Mouse (Mus musculus) forebrain, embryonic 12.5 days (tissue): Measurements from ENCODE around the gene Zbtb9. TPM values are rescaled to one million over a fixed set of nuclear protein-coding genes. Genes with fewer than 3 reads are reported as not detected.

Source experiments
- ATAC-seq: fragments of 200-750 bp; cut with Nextera tagmentation; 2 replicates; pipeline ENCODE4 v1.8.0; 2017; ENCODE audit warnings: moderate TSS enrichment; ENCODE audit not compliant: low FRiP score
- H3K27ac ChIP-seq: fragments of 300-500 bp; sonication (generic); 2 replicates; pipeline ENCODE4 v1.5.1; 2016; ENCODE audit warnings: mild to moderate bottlenecking
- H3K27me3 ChIP-seq: fragments of 300-500 bp; sonication (generic); 2 replicates; pipeline ENCODE4 v1.6.1; 2016; ENCODE audit warnings: mild to moderate bottlenecking
- H3K36me3 ChIP-seq: fragments of 300-500 bp; sonication (generic); replicated peaks from 2 replicates; pipeline ENCODE4 v1.6.1; 2016; ENCODE audit warnings: mild to moderate bottlenecking
- H3K4me1 ChIP-seq: fragments of 300-500 bp; sonication (generic); 2 replicates; pipeline ENCODE4 v1.6.1; 2016
- H3K4me2 ChIP-seq: fragments of 300-500 bp; sonication (generic); 2 replicates; pipeline ENCODE4 v1.6.1; 2016; ENCODE audit warnings: mild to moderate bottlenecking, moderate library complexity
- H3K4me3 ChIP-seq: fragments of 300-500 bp; sonication (generic); replicated peaks from 2 replicates; pipeline ENCODE4 v1.5.1; 2016; ENCODE audit warnings: mild to moderate bottlenecking
- H3K9ac ChIP-seq: fragments of 300-500 bp; sonication (generic); 2 replicates; pipeline ENCODE4 v1.6.1; 2016; ENCODE audit warnings: mild to moderate bottlenecking
- H3K9me3 ChIP-seq: fragments of 300-500 bp; sonication (generic); 2 replicates; pipeline ENCODE4 v1.6.1; 2016
- WGBS: fragments of 180-500 bp; shearing (Covaris S2); methylation state at CpG from one replicate; pipeline ENCODE4 v1.1.7; 2016; 5-methylcytosine and 5-hydroxymethylcytosine counted together
- polyA plus RNA-seq: library from polyadenylated mRNA; unstranded; fragments of >200 nt; fragmentation: Nextera tagmentation; extraction: Ambion mirVana; gene quantifications from 2 replicates; pipeline ENCODE4 v1.2.1, GENCODE M21; 2016

Zbtb9 gene
- polyA plus RNA-seq, 1 experiment from 2014 or later = 18.9 TPM

- ATAC-seq = no peak
- no peak overlapping the region for H3K27ac ChIP-seq
- H3K9me3 ChIP-seq = no peaks in the 10 kb centered on the region
- WGBS = 92% methylated on average over 4 of the region's 4 CpGs
- H3K36me3 ChIP-seq = peaks cover 19% of the 10 kb centered on the region
- H3K4me1 ChIP-seq = no peaks in the 10 kb centered on the region
- H3K27me3 ChIP-seq = no peaks in the 10 kb centered on the region
- no peak overlapping the region for H3K9ac ChIP-seq
- no peak overlapping the region for H3K4me2 ChIP-seq
- H3K4me3 ChIP-seq = no peak overlapping the region
Measured at GRCm38 (mm10) chr17:26983382-26983781, 10.4 kb downstream of the Zbtb9 start.

GRCm38 (mm10) chr17:26985503-26986179 is 12.7 kb downstream of the Zbtb9 start:
- no peaks in the 10 kb centered on the region for H3K9me3 ChIP-seq
- no peak overlapping the region for H3K4me3 ChIP-seq
- no peak overlapping the region for H3K27ac ChIP-seq
- H3K36me3 ChIP-seq = peaks cover 3% of the 10 kb centered on the region; the same call in 1 of the 2 replicates
- WGBS = 92% methylated on average over 10 of the region's 10 CpGs
- no peaks in the 10 kb centered on the region for H3K4me1 ChIP-seq
- H3K27me3 ChIP-seq = no peaks in the 10 kb centered on the region
- H3K4me2 ChIP-seq = no peak overlapping the region
- ATAC-seq = no peak
- no peak overlapping the region for H3K9ac ChIP-seq

GRCm38 (mm10) chr17:26990521-26990920 is 17.6 kb downstream of the Zbtb9 start:
- no peaks in the 10 kb centered on the region for H3K27me3 ChIP-seq
- no peak overlapping the region for H3K4me3 ChIP-seq
- H3K27ac ChIP-seq = no peak overlapping the region
- no peak for ATAC-seq
- no peaks in the 10 kb centered on the region for H3K36me3 ChIP-seq
- H3K4me1 ChIP-seq = no peaks in the 10 kb centered on the region
- no peaks in the 10 kb centered on the region for H3K9me3 ChIP-seq
- no peak overlapping the region for H3K4me2 ChIP-seq
- no peak overlapping the region for H3K9ac ChIP-seq

GRCm38 (mm10) chr17:26994410-26994809 is 21.4 kb downstream of the Zbtb9 start:
- no peak for ATAC-seq
- Histone ChIP-seq H3K9ac (no peak overlapping the region), H3K27me3 (no peaks in the 10 kb centered on the region), H3K4me1 (no peaks in the 10 kb centered on the region), H3K4me2 (no peak overlapping the region), H3K9me3 (no peaks in the 10 kb centered on the region), H3K4me3 (no peak overlapping the region), H3K36me3 (no peaks in the 10 kb centered on the region), H3K27ac (no peak overlapping the region)
- 87% methylated on average over 14 of the region's 14 CpGs for whole genome bisulfite sequencing

GRCm38 (mm10) chr17:26995006-26995405 is 22.0 kb downstream of the Zbtb9 start:
- no peaks in the 10 kb centered on the region for H3K9me3 ChIP-seq
- H3K4me2 ChIP-seq = no peak overlapping the region
- no peaks in the 10 kb centered on the region for H3K36me3 ChIP-seq
- H3K27ac ChIP-seq = no peak overlapping the region
- H3K27me3 ChIP-seq = no peaks in the 10 kb centered on the region
- no peak for ATAC-seq
- 88% methylated on average over 6 of the region's 6 CpGs for WGBS
- H3K4me1 ChIP-seq = no peaks in the 10 kb centered on the region
- H3K4me3 ChIP-seq = no peak overlapping the region
- no peak overlapping the region for H3K9ac ChIP-seq

GRCm38 (mm10) chr17:26995562-26995961 is 22.6 kb downstream of the Zbtb9 start:
- ATAC-seq = no peak
- Histone ChIP-seq H3K27ac (no peak overlapping the region), H3K9ac (no peak overlapping the region), H3K4me3 (no peak overlapping the region), H3K4me1 (no peaks in the 10 kb centered on the region), H3K9me3 (no peaks in the 10 kb centered on the region), H3K27me3 (no peaks in the 10 kb centered on the region), H3K4me2 (no peak overlapping the region), H3K36me3 (no peaks in the 10 kb centered on the region)
- 76% methylated on average over 8 of the region's 8 CpGs for WGBS

- WGBS = 84% methylated on average over 4 of the region's 4 CpGs
- ATAC-seq = no peak
Measured at GRCm38 (mm10) chr17:26997661-26998060, 24.7 kb downstream of the Zbtb9 start.

GRCm38 (mm10) chr17:26998283-26998682 is 25.3 kb downstream of the Zbtb9 start:
- Histone ChIP-seq H3K4me2 (no peak overlapping the region), H3K9me3 (no peaks in the 10 kb centered on the region), H3K36me3 (no peaks in the 10 kb centered on the region), H3K9ac (no peak overlapping the region), H3K27ac (no peak overlapping the region), H3K4me3 (no peak overlapping the region), H3K4me1 (no peaks in the 10 kb centered on the region), H3K27me3 (no peaks in the 10 kb centered on the region)
- no peak for ATAC-seq
- WGBS = 92% methylated on average over 15 of the region's 15 CpGs

More at GRCm38 (mm10) chr17:26997661-26998060, 24.7 kb downstream of the Zbtb9 start:
- Histone ChIP-seq H3K4me1 (no peaks in the 10 kb centered on the region), H3K27me3 (no peaks in the 10 kb centered on the region), H3K9me3 (no peaks in the 10 kb centered on the region), H3K9ac (no peak overlapping the region), H3K36me3 (no peaks in the 10 kb centered on the region), H3K4me3 (no peak overlapping the region), H3K27ac (no peak overlapping the region), H3K4me2 (no peak overlapping the region)

GRCm38 (mm10) chr17:26999996-27000395 is 27.0 kb downstream of the Zbtb9 start:
- Histone ChIP-seq H3K27me3 (peaks cover 3% of the 10 kb centered on the region; the same call in 1 of the 2 replicates), H3K4me2 (no peak overlapping the region), H3K4me3 (no peak overlapping the region), H3K4me1 (no peaks in the 10 kb centered on the region), H3K27ac (no peak overlapping the region), H3K9ac (no peak overlapping the region), H3K9me3 (no peaks in the 10 kb centered on the region), H3K36me3 (no peaks in the 10 kb centered on the region)
- no peak for ATAC-seq
- WGBS = 87% methylated on average over 12 of the region's 12 CpGs

- H3K27ac ChIP-seq = no peak overlapping the region
- no peaks in the 10 kb centered on the region for H3K9me3 ChIP-seq
- H3K27me3 ChIP-seq = peaks cover 5% of the 10 kb centered on the region; the same call in 1 of the 2 replicates
- 71% methylated on average over 7 of the region's 7 CpGs for WGBS
- no peaks in the 10 kb centered on the region for H3K4me1 ChIP-seq
- no peak overlapping the region for H3K4me2 ChIP-seq
- no peak overlapping the region for H3K4me3 ChIP-seq
- H3K9ac ChIP-seq = no peak overlapping the region
- H3K36me3 ChIP-seq = no peaks in the 10 kb centered on the region
- ATAC-seq = no peak
Measured at GRCm38 (mm10) chr17:27001151-27001550, 28.2 kb downstream of the Zbtb9 start.

GRCm38 (mm10) chr17:27001889-27002288 is 28.9 kb downstream of the Zbtb9 start:
- H3K4me3 ChIP-seq = no peak overlapping the region
- 58% methylated on average over 6 of the region's 6 CpGs for WGBS
- H3K9ac ChIP-seq = no peak overlapping the region
- no peaks in the 10 kb centered on the region for H3K4me1 ChIP-seq
- no peak overlapping the region for H3K4me2 ChIP-seq
- H3K27ac ChIP-seq = no peak overlapping the region
- H3K27me3 ChIP-seq = peaks cover 5% of the 10 kb centered on the region; the same call in 1 of the 2 replicates
- ATAC-seq = no peak
- no peaks in the 10 kb centered on the region for H3K9me3 ChIP-seq
- no peaks in the 10 kb centered on the region for H3K36me3 ChIP-seq

GRCm38 (mm10) chr17:27004431-27004830 is 31.5 kb downstream of the Zbtb9 start:
- H3K4me3 ChIP-seq = no peak overlapping the region
- H3K4me1 ChIP-seq = no peaks in the 10 kb centered on the region
- H3K9ac ChIP-seq = no peak overlapping the region
- 44% methylated on average over 9 of the region's 9 CpGs for WGBS
- no peaks in the 10 kb centered on the region for H3K36me3 ChIP-seq
- H3K4me2 ChIP-seq = no peak overlapping the region
- no peak overlapping the region for H3K27ac ChIP-seq
- ATAC-seq = no peak
- no peaks in the 10 kb centered on the region for H3K9me3 ChIP-seq
- peaks cover 5% of the 10 kb centered on the region; the same call in 1 of the 2 replicates for H3K27me3 ChIP-seq

GRCm38 (mm10) chr17:27004903-27005485 is 32.0 kb downstream of the Zbtb9 start:
- Histone ChIP-seq H3K9me3 (no peaks in the 10 kb centered on the region), H3K27me3 (peaks cover 5% of the 10 kb centered on the region; the same call in 1 of the 2 replicates), H3K4me3 (no peak overlapping the region), H3K27ac (no peak overlapping the region), H3K4me2 (no peak overlapping the region), H3K9ac (no peak overlapping the region), H3K4me1 (no peaks in the 10 kb centered on the region), H3K36me3 (no peaks in the 10 kb centered on the region)
- 52% methylated on average over 19 of the region's 19 CpGs for WGBS
- no peak for ATAC-seq
